Mouse (Mus musculus) midbrain, embryonic 14.5 days (tissue): Measurements from ENCODE around the gene Unc119b. TPM values are rescaled to one million over a fixed set of nuclear protein-coding genes. Genes with fewer than 3 reads are reported as not detected.
"Not testable (repeated sequence)": the region's sequence is repeated elsewhere in the genome, so short reads cannot be mapped to it uniquely, and the experiment has no call there.

ENCODE experiments used
- ATAC-seq: fragments of 200-750 bp; cut with Nextera tagmentation; 2 replicates; pipeline ENCODE4 v1.8.0; 2017; ENCODE audit warnings: moderate number of reproducible peaks, moderate library complexity; ENCODE audit not compliant: low FRiP score, low TSS enrichment
- DNase-seq: peaks from one replicate; pipeline ENCODE4 v3.0.0-alpha.2; 2015
- H3K27ac ChIP-seq: fragments of 300-500 bp; sonication (generic); replicated peaks from 2 replicates; pipeline ENCODE4 v1.5.1; 2014; ENCODE audit warnings: mild to moderate bottlenecking, low read depth, low read length, moderate library complexity
- H3K27me3 ChIP-seq: fragments of 300-500 bp; sonication (generic); 2 replicates; pipeline ENCODE4 v1.6.1; 2014; ENCODE audit warnings: low read length, control low read depth, mixed read lengths; ENCODE audit not compliant: control insufficient read depth, insufficient read depth
- H3K36me3 ChIP-seq: fragments of 300-500 bp; sonication (generic); 2 replicates; pipeline ENCODE4 v1.6.1; 2014; ENCODE audit warnings: low read length, control low read depth; ENCODE audit not compliant: control insufficient read depth, insufficient read depth
- H3K4me1 ChIP-seq: fragments of 300-500 bp; sonication (generic); 2 replicates; pipeline ENCODE4 v1.6.1; 2014; ENCODE audit warnings: mild to moderate bottlenecking, antibody characterized with exemption, low read length, control low read depth; ENCODE audit not compliant: control insufficient read depth, insufficient read depth
- H3K4me2 ChIP-seq: fragments of 300-500 bp; sonication (generic); 2 replicates; pipeline ENCODE4 v1.6.1; 2014; ENCODE audit warnings: mild to moderate bottlenecking, low read length, moderate library complexity
- H3K4me3 ChIP-seq: fragments of 300-500 bp; sonication (generic); replicated peaks from 2 replicates; pipeline ENCODE4 v1.5.1; 2014; ENCODE audit warnings: low read depth, low read length
- H3K9ac ChIP-seq: fragments of 300-500 bp; sonication (generic); replicated peaks from 2 replicates; pipeline ENCODE4 v1.6.1; 2014; ENCODE audit warnings: mild to moderate bottlenecking, low read length, moderate library complexity
- H3K9me3 ChIP-seq: fragments of 300-500 bp; sonication (generic); 2 replicates; pipeline ENCODE4 v1.6.1; 2016; ENCODE audit warnings: low read length, control low read depth, mixed read lengths; ENCODE audit not compliant: control insufficient read depth
- WGBS: fragments of 180-500 bp; shearing (Covaris S2); extraction: QIAGEN DNeasy Blood & Tissue Kit; methylation state at CpG from one replicate; pipeline ENCODE4 v1.1.7; 2014; 5-methylcytosine and 5-hydroxymethylcytosine counted together
- polyA plus RNA-seq: library from polyadenylated mRNA; unstranded; fragments of >200 nt; fragmentation: Nextera tagmentation; extraction: Ambion mirVana; gene quantifications from 2 replicates; pipeline ENCODE4 v1.2.1, GENCODE M21; 2014

Gene Unc119b
- polyA plus RNA-seq, 1 experiment from 2014 or later = 37.2 TPM

GRCm38 (mm10) chr5:115152132-115152956, 17.6 kb upstream of the Unc119b start:
- Histone ChIP-seq H3K36me3 (peaks cover 35% of the 10 kb centered on the region), H3K9ac (no peak overlapping the region), H3K4me3 (no peak overlapping the region), H3K27ac (no peak overlapping the region), H3K4me1 (peaks cover 30% of the 10 kb centered on the region), H3K9me3 (no peaks in the 10 kb centered on the region), H3K4me2 (no peak overlapping the region), H3K27me3 (no peaks in the 10 kb centered on the region)
- 72% methylated on average over 8 of the region's 8 CpGs for WGBS
- DNase-seq (no peak), ATAC-seq (no peak)

DNA sequence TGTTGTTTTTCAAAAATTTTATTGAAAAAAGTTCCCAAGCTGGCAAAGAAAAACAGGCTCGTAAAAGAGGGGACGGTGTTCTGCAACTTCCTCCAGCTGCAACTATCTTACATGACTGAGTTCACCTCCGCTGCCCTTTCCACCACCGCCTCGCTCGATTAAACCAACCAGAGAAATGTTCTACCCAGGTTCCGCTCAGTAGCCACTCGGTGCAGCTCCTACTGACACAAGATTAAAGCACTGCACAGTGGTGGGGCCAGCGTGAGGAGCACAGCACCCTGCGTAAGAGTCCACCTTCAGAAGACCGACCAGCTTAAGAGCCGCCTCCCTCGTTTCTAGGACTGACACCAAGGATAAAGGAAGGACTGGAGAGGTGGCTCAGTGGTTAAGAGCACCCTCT, 16.7 kb upstream of the Unc119b start:
- H3K9me3 ChIP-seq = no peaks in the 10 kb centered on the region
- no peaks in the 10 kb centered on the region for H3K27me3 ChIP-seq
- H3K4me3 ChIP-seq = no peak overlapping the region
- H3K9ac ChIP-seq = no peak overlapping the region
- peaks cover 21% of the 10 kb centered on the region for H3K4me1 ChIP-seq
- DNase-seq (no peak), ATAC-seq (no peak)
- no peak overlapping the region for H3K27ac ChIP-seq
- peaks cover 43% of the 10 kb centered on the region for H3K36me3 ChIP-seq
- WGBS = 87% methylated on average over 13 of the region's 13 CpGs
- H3K4me2 ChIP-seq = no peak overlapping the region

DNA sequence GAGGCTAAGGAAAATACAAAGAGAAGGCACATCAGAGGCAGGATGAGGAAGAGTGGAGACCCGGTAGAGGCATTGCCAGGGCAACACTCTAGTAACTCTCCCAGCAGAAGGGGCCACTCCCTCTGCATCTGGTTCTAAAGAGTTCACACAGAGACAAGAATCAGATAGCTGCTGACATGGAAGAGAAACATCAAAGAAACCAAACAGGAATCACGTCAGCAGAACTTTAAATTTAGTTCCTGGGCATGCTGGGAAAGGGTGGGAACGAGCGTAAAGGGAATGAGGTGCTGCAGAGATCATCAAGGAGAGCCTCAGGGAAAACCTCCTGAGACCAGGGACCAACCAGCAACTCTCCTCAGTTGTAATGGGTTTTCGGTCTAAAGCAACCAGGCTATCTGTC, 16.2 kb upstream of the Unc119b start:
- Histone ChIP-seq H3K4me3 (no peak overlapping the region), H3K27ac (no peak overlapping the region), H3K4me2 (no peak overlapping the region), H3K4me1 (peaks cover 17% of the 10 kb centered on the region), H3K27me3 (no peaks in the 10 kb centered on the region), H3K9me3 (no peaks in the 10 kb centered on the region), H3K9ac (no peak overlapping the region), H3K36me3 (peaks cover 48% of the 10 kb centered on the region)
- DNase-seq (no peak), ATAC-seq (no peak)
- 83% methylated on average over 5 of the region's 5 CpGs for WGBS

- no peaks in the 10 kb centered on the region for H3K9me3 ChIP-seq
These were observed 15.1 kb upstream of the Unc119b start for GRCm38 (mm10) chr5:115149675-115150459.

GRCm38 (mm10) chr5:115148872-115149271, 14.1 kb upstream of the Unc119b start:
- not testable (repeated sequence) for H3K4me1 ChIP-seq, H3K9me3 ChIP-seq, DNase-seq, H3K9ac ChIP-seq, ATAC-seq, H3K27ac ChIP-seq, H3K4me2 ChIP-seq, H3K4me3 ChIP-seq, H3K27me3 ChIP-seq
- peaks cover 62% of the 10 kb centered on the region for H3K36me3 ChIP-seq
- WGBS = no CpG with 5 or more reads among the region's 1 CpGs

More at GRCm38 (mm10) chr5:115149675-115150459, 15.1 kb upstream of the Unc119b start:
- Histone ChIP-seq H3K4me3 (no peak overlapping the region), H3K27me3 (no peaks in the 10 kb centered on the region), H3K36me3 (peaks cover 53% of the 10 kb centered on the region), H3K4me2 (no peak overlapping the region), H3K27ac (no peak overlapping the region), H3K4me1 (peaks cover 6% of the 10 kb centered on the region), H3K9ac (no peak overlapping the region)
- DNase-seq = no peak
- WGBS = 97% methylated on average over 14 of the region's 14 CpGs
- no peak for ATAC-seq

DNA sequence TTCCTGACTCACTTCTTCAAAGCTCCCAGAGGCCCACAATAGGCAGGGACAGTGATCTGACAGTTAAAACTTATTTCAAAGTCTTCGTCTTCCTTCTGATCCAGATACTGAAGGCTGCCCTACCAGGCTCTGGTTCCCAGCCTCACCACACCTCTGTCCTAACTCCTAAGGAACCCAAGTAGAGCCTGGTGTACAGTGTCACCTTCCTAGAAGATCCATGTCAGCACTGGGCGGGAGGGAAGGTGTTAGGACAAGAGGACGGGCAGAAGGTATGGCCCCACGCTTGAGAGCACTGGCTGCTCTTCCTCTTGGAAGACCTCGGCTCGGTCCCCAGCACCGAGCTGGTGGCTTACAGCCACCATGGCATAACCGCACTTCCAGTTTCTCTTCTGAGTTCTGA, 13.6 kb upstream of the Unc119b start:
- Histone ChIP-seq H3K36me3 (peaks cover 63% of the 10 kb centered on the region), H3K9me3 (no peaks in the 10 kb centered on the region), H3K4me3 (no peak overlapping the region), H3K4me2 (no peak overlapping the region), H3K9ac (no peak overlapping the region), H3K27ac (no peak overlapping the region), H3K27me3 (no peaks in the 10 kb centered on the region), H3K4me1 (no peaks in the 10 kb centered on the region)
- DNase-seq = no peak
- 96% methylated on average over 8 of the region's 8 CpGs for WGBS
- no peak for ATAC-seq

GRCm38 (mm10) chr5:115147388-115147787, 12.6 kb upstream of the Unc119b start:
- Histone ChIP-seq H3K36me3 (peaks cover 63% of the 10 kb centered on the region), H3K4me3 (no peak overlapping the region), H3K9me3 (no peaks in the 10 kb centered on the region), H3K27me3 (no peaks in the 10 kb centered on the region), H3K9ac (no peak overlapping the region), H3K27ac (no peak overlapping the region), H3K4me1 (no peaks in the 10 kb centered on the region), H3K4me2 (no peak overlapping the region)
- no peak for ATAC-seq
- DNase-seq = no peak
- 85% methylated on average over 3 of the region's 3 CpGs for WGBS

DNA sequence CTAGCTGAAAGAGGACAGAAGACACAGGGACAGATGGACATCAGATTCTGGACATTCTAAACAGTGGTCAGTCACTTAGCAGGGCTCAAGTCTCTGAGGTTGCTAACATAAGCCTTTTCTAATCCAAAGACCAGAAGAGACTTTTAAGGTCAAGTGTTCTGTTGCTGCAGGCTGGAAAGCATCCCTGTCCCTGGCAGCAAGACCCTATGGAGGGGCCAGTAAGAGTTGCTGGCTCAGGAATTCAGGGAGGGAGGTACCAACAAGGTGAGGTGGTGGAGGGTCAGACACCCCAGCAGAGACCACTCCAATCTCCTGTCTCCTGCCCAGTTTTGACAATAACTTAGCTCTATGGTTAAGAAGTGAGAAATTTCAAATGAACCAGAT, 12.0 kb upstream of the Unc119b start:
- ATAC-seq (no peak), DNase-seq (no peak)
- no peaks in the 10 kb centered on the region for H3K9me3 ChIP-seq
- H3K9ac ChIP-seq = no peak overlapping the region
- no peak overlapping the region for H3K27ac ChIP-seq
- no peak overlapping the region for H3K4me3 ChIP-seq
- H3K36me3 ChIP-seq = peaks cover 63% of the 10 kb centered on the region
- no peaks in the 10 kb centered on the region for H3K4me1 ChIP-seq
- no peaks in the 10 kb centered on the region for H3K27me3 ChIP-seq
- no peak overlapping the region for H3K4me2 ChIP-seq
